Mouse (Mus musculus): Measurements from ENCODE around the gene Atp8a2. TPM values are rescaled to one million over a fixed set of nuclear protein-coding genes. Genes with fewer than 3 reads are reported as not detected.
A peak's percentile ranks its signal among the peaks of the same experiment; 100 is the strongest.

The Atp8a2 gene
- polyA plus RNA-seq, 1 experiment from 2014 or later, result 47.2 TPM

- Histone ChIP-seq H3K36me3 (ENCODE audit: control insufficient read depth, insufficient read depth) (peaks cover 3% of the 10 kb centered on the region; the same call in 1 of the 2 replicates), H3K4me1 (replicated peaks; ENCODE audit: control insufficient read depth, insufficient read depth, low read length) (no peaks in the 10 kb centered on the region), H3K4me3 (replicated peaks; ENCODE audit: low read length) (no peak overlapping the region), H3K9me3 (ENCODE audit: control insufficient read depth, low read length) (no peaks in the 10 kb centered on the region), H3K27me3 (replicated peaks; ENCODE audit: control insufficient read depth, insufficient read depth, low read length) (no peaks in the 10 kb centered on the region), H3K4me2 (ENCODE audit: low read length) (no peak overlapping the region), H3K9ac (replicated peaks; ENCODE audit: low read depth, low read length) (no peak overlapping the region), H3K27ac (ENCODE audit: low read length) (no peak overlapping the region)
- WGBS, result 67% methylated on average over 1 of the region's 1 CpGs
- no peak for ATAC-seq
These were observed 195.2 kb downstream of the Atp8a2 start for GRCm38 (mm10) chr14:60001801-60002200.

GRCm38 (mm10) chr14:59988860-59989259, 208.1 kb downstream of the Atp8a2 start:
- Histone ChIP-seq H3K9me3 (ENCODE audit: control insufficient read depth, low read length) (no peaks in the 10 kb centered on the region), H3K36me3 (ENCODE audit: control insufficient read depth, insufficient read depth) (no peaks in the 10 kb centered on the region), H3K4me1 (replicated peaks; ENCODE audit: control insufficient read depth, insufficient read depth, low read length) (no peaks in the 10 kb centered on the region), H3K4me3 (replicated peaks; ENCODE audit: low read length) (no peak overlapping the region), H3K9ac (replicated peaks; ENCODE audit: low read depth, low read length) (no peak overlapping the region), H3K27me3 (replicated peaks; ENCODE audit: control insufficient read depth, insufficient read depth, low read length) (no peaks in the 10 kb centered on the region), H3K4me2 (ENCODE audit: low read length) (no peak overlapping the region), H3K27ac (ENCODE audit: low read length) (no peak overlapping the region)
- ATAC-seq, result no peak
- WGBS, result 70% methylated on average over 5 of the region's 5 CpGs

DNA sequence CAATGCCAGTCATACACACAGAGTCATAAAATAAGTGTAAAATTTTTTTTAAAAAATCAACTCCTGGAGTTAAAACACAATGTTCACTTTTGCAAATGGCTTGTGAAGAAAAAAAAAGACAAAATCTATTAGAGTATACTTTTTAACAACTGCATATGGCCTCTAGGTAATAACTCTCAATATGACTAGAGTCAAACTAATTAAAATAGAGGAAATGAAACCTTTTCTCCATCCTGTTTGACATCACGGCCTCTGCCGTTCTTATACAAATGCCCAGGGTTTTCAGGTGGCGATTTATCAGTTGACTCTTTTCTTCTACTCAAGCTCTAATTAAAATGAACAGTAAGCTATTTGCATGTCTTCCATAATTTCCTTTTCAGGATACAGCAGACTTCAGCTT, 209.0 kb downstream of the Atp8a2 start:
- Histone ChIP-seq H3K36me3 (ENCODE audit: control insufficient read depth, insufficient read depth) (no peaks in the 10 kb centered on the region), H3K27me3 (replicated peaks; ENCODE audit: control insufficient read depth, insufficient read depth, low read length) (no peaks in the 10 kb centered on the region), H3K9ac (replicated peaks; ENCODE audit: low read depth, low read length) (no peak overlapping the region), H3K9me3 (ENCODE audit: control insufficient read depth, low read length) (no peaks in the 10 kb centered on the region), H3K4me2 (ENCODE audit: low read length) (no peak overlapping the region), H3K4me3 (replicated peaks; ENCODE audit: low read length) (no peak overlapping the region), H3K27ac (ENCODE audit: low read length) (no peak overlapping the region), H3K4me1 (replicated peaks; ENCODE audit: control insufficient read depth, insufficient read depth, low read length) (no peaks in the 10 kb centered on the region)
- ATAC-seq, result no peak
- WGBS, result 73% methylated on average over 3 of the region's 3 CpGs

GRCm38 (mm10) chr14:59978007-59978406, 219.0 kb downstream of the Atp8a2 start:
- no peak overlapping the region for H3K4me3 ChIP-seq (replicated peaks; ENCODE audit: low read length)
- no peaks in the 10 kb centered on the region for H3K27me3 ChIP-seq (replicated peaks; ENCODE audit: control insufficient read depth, insufficient read depth, low read length)
- H3K4me1 ChIP-seq (replicated peaks; ENCODE audit: control insufficient read depth, insufficient read depth, low read length), result no peaks in the 10 kb centered on the region
- H3K4me2 ChIP-seq (ENCODE audit: low read length), result no peak overlapping the region
- H3K36me3 ChIP-seq (ENCODE audit: control insufficient read depth, insufficient read depth), result no peaks in the 10 kb centered on the region
- no peak overlapping the region for H3K9ac ChIP-seq (replicated peaks; ENCODE audit: low read depth, low read length)
- H3K9me3 ChIP-seq (ENCODE audit: control insufficient read depth, low read length), result no peaks in the 10 kb centered on the region
- 66% methylated on average over 2 of the region's 2 CpGs for WGBS
- ATAC-seq, result no peak
- H3K27ac ChIP-seq (ENCODE audit: low read length), result no peak overlapping the region

GRCm38 (mm10) chr14:59971221-59971730, 225.7 kb downstream of the Atp8a2 start:
- Histone ChIP-seq H3K4me1 (replicated peaks; ENCODE audit: control insufficient read depth, insufficient read depth, low read length) (peaks cover 25% of the 10 kb centered on the region), H3K9ac (replicated peaks; ENCODE audit: low read depth, low read length) (no peak overlapping the region), H3K36me3 (ENCODE audit: control insufficient read depth, insufficient read depth) (no peaks in the 10 kb centered on the region), H3K4me3 (replicated peaks; ENCODE audit: low read length) (no peak overlapping the region), H3K27me3 (replicated peaks; ENCODE audit: control insufficient read depth, insufficient read depth, low read length) (peaks cover 2% of the 10 kb centered on the region; the same call in 1 of the 2 replicates), H3K9me3 (ENCODE audit: control insufficient read depth, low read length) (no peaks in the 10 kb centered on the region), H3K4me2 (ENCODE audit: low read length) (no peak overlapping the region), H3K27ac (ENCODE audit: low read length) (no peak overlapping the region)
- no peak for ATAC-seq
- 22% methylated on average over 5 of the region's 5 CpGs for WGBS

- Histone ChIP-seq H3K27me3 (replicated peaks; ENCODE audit: control insufficient read depth, insufficient read depth, low read length) (peaks cover 5% of the 10 kb centered on the region; the same call in 1 of the 2 replicates), H3K4me2 (ENCODE audit: low read length) (peak overlapping the region; percentile 1; the same call in 1 of the 2 replicates), H3K9ac (replicated peaks; ENCODE audit: low read depth, low read length) (no peak overlapping the region), H3K9me3 (ENCODE audit: control insufficient read depth, low read length) (no peaks in the 10 kb centered on the region), H3K4me1 (replicated peaks; ENCODE audit: control insufficient read depth, insufficient read depth, low read length) (peaks cover 25% of the 10 kb centered on the region), H3K36me3 (ENCODE audit: control insufficient read depth, insufficient read depth) (no peaks in the 10 kb centered on the region), H3K4me3 (replicated peaks; ENCODE audit: low read length) (no peak overlapping the region), H3K27ac (ENCODE audit: low read length) (no peak overlapping the region; the same call in 1 of the 2 replicates)
- peak; percentile 92 for ATAC-seq
- WGBS, result 3% methylated on average over 7 of the region's 7 CpGs
These were observed 227.4 kb downstream of the Atp8a2 start for GRCm38 (mm10) chr14:59969485-59970134.

DNA sequence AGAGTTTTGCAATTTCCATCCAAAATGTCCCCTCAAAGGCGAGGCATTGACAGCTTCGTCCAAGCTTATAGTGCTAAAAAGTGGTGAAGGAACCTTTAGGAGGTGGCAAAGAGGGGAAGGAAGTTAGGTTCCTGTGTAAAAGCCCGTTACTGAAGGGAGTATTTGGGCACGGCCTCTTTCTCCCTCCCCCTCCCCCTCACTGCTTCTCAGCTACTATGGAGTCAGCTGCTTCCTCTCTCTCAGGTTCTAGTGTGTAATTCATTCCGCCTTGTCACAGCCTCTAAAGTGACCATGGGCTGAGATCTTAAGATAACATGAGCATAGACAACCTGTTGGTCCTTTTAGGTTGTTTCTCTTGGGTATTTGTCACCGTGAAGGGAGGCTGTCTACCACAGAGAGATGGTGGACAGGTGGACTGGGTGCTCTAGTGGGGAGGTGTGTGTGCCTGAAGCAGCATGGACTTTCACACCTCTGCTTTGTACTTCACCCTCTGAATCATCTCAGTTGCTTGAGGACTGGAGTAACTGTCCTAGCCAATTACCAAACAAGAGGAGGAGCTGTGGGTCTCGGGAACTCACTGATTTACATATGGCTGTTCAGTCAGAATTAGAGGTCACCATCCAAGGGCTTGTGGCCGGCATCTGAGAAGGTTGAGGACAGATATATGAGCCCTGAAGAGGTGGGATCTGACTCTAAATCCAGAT, 229.0 kb downstream of the Atp8a2 start:
- Histone ChIP-seq H3K9ac (replicated peaks; ENCODE audit: low read depth, low read length) (no peak overlapping the region), H3K9me3 (ENCODE audit: control insufficient read depth, low read length) (no peaks in the 10 kb centered on the region), H3K36me3 (ENCODE audit: control insufficient read depth, insufficient read depth) (no peaks in the 10 kb centered on the region), H3K27me3 (replicated peaks; ENCODE audit: control insufficient read depth, insufficient read depth, low read length) (peaks cover 5% of the 10 kb centered on the region; the same call in 1 of the 2 replicates), H3K27ac (ENCODE audit: low read length) (no peak overlapping the region), H3K4me3 (replicated peaks; ENCODE audit: low read length) (no peak overlapping the region), H3K4me2 (ENCODE audit: low read length) (no peak overlapping the region), H3K4me1 (replicated peaks; ENCODE audit: control insufficient read depth, insufficient read depth, low read length) (peaks cover 25% of the 10 kb centered on the region)
- 89% methylated on average over 8 of the region's 8 CpGs for WGBS
- ATAC-seq, result no peak

GRCm38 (mm10) chr14:59966981-59967380, 230.0 kb downstream of the Atp8a2 start:
- H3K27me3 ChIP-seq (replicated peaks; ENCODE audit: control insufficient read depth, insufficient read depth, low read length), result peaks cover 5% of the 10 kb centered on the region; the same call in 1 of the 2 replicates
- no peak overlapping the region for H3K9ac ChIP-seq (replicated peaks; ENCODE audit: low read depth, low read length)
- H3K4me3 ChIP-seq (replicated peaks; ENCODE audit: low read length), result no peak overlapping the region
- no peaks in the 10 kb centered on the region for H3K36me3 ChIP-seq (ENCODE audit: control insufficient read depth, insufficient read depth)
- no peak for ATAC-seq
- no peak overlapping the region for H3K4me2 ChIP-seq (ENCODE audit: low read length)
- H3K4me1 ChIP-seq (replicated peaks; ENCODE audit: control insufficient read depth, insufficient read depth, low read length), result peaks cover 25% of the 10 kb centered on the region
- H3K27ac ChIP-seq (ENCODE audit: low read length), result no peak overlapping the region
- 42% methylated on average over 4 of the region's 4 CpGs for WGBS
- no peaks in the 10 kb centered on the region for H3K9me3 ChIP-seq (ENCODE audit: control insufficient read depth, low read length)

GRCm38 (mm10) chr14:59964569-59964968, 232.4 kb downstream of the Atp8a2 start:
- Histone ChIP-seq H3K4me1 (replicated peaks; ENCODE audit: control insufficient read depth, insufficient read depth, low read length) (peaks cover 18% of the 10 kb centered on the region), H3K36me3 (ENCODE audit: control insufficient read depth, insufficient read depth) (no peaks in the 10 kb centered on the region), H3K27ac (ENCODE audit: low read length) (no peak overlapping the region), H3K4me3 (replicated peaks; ENCODE audit: low read length) (no peak overlapping the region), H3K4me2 (ENCODE audit: low read length) (no peak overlapping the region), H3K9me3 (ENCODE audit: control insufficient read depth, low read length) (no peaks in the 10 kb centered on the region), H3K9ac (replicated peaks; ENCODE audit: low read depth, low read length) (no peak overlapping the region), H3K27me3 (replicated peaks; ENCODE audit: control insufficient read depth, insufficient read depth, low read length) (0 out of 2 replicates have a peak, but pooled peaks cover 5% of the 10 kb centered on the region)
- 91% methylated on average over 5 of the region's 5 CpGs for WGBS
- ATAC-seq, result no peak

Data from forebrain, embryonic 16.5 days (tissue).